Mouse (Mus musculus) kidney, postnatal 14 days (tissue): ENCODE data around the gene Mon1a.

Experiments
- DNase-seq: peaks from one replicate; pipeline ENCODE4 v3.0.0; 2022; ENCODE audit warnings: mixed read lengths

Mon1a gene

GRCm38 (mm10) chr9:107910025-107910769 is 22.2 kb downstream of the Mon1a start:
- DNase-seq, result no peak

- DNase-seq, result no peak
Observed at GRCm38 (mm10) chr9:107914764-107915420, 26.9 kb downstream of the Mon1a start.

- DNase-seq, result peak; percentile 8
Observed at GRCm38 (mm10) chr9:107917895-107918608, 30.1 kb downstream of the Mon1a start.

GRCm38 (mm10) chr9:107918884-107919283 is 30.9 kb downstream of the Mon1a start:
- DNase-seq, result no peak

- no peak for DNase-seq
Observed at GRCm38 (mm10) chr9:107919441-107919840, 31.5 kb downstream of the Mon1a start.

- DNase-seq, result peak; percentile 53
Observed at GRCm38 (mm10) chr9:107923021-107923420, 35.1 kb downstream of the Mon1a start.

- DNase-seq, result no peak
Observed at GRCm38 (mm10) chr9:107923956-107924355, 36.0 kb downstream of the Mon1a start.

- DNase-seq, result no peak
Observed at GRCm38 (mm10) chr9:107925251-107925650, 37.3 kb downstream of the Mon1a start.

- no peak for DNase-seq
Observed at GRCm38 (mm10) chr9:107926920-107927420, 39.0 kb downstream of the Mon1a start.

GRCm38 (mm10) chr9:107927749-107928148 is 39.8 kb downstream of the Mon1a start:
- DNase-seq, result no peak

- DNase-seq, result no peak
Observed at GRCm38 (mm10) chr9:107928169-107928568, 40.2 kb downstream of the Mon1a start, which contains the start of gene Actl11. TSS of gene Actl11 (plus strand) at chr9:107928469.

- no peak for DNase-seq
Observed at GRCm38 (mm10) chr9:107932221-107932620, 44.3 kb downstream of the Mon1a start.

GRCm38 (mm10) chr9:107934146-107934545 is 46.2 kb downstream of the Mon1a start:
- DNase-seq, result no peak

GRCm38 (mm10) chr9:107935374-107935773 is 47.4 kb downstream of the Mon1a start, which contains the start of gene Camkv:
TSS of gene Camkv (plus strand) at chr9:107935674.
- no peak for DNase-seq

GRCm38 (mm10) chr9:107935790-107936214 is 47.9 kb downstream of the Mon1a start:
- DNase-seq, result peak; percentile 10

- no peak for DNase-seq
Observed at GRCm38 (mm10) chr9:107936215-107936822, 48.4 kb downstream of the Mon1a start.

GRCm38 (mm10) chr9:107936831-107937230 is 48.9 kb downstream of the Mon1a start:
- no peak for DNase-seq

GRCm38 (mm10) chr9:107947241-107948194 is 59.6 kb downstream of the Mon1a start:
- no peak for DNase-seq

- DNase-seq, result no peak
Observed at GRCm38 (mm10) chr9:107949184-107949921, 61.4 kb downstream of the Mon1a start.

GRCm38 (mm10) chr9:107949922-107950235 is 61.9 kb downstream of the Mon1a start, which contains the start of gene Traip:
TSS of gene Traip (plus strand) at chr9:107950136.
- DNase-seq, result no peak
